Mouse (Mus musculus) right cerebral cortex, postnatal 14 days (tissue): ENCODE data around the gene Ddost.

ENCODE experiments used
- DNase-seq: peaks from one replicate; pipeline ENCODE4 v3.0.0; 2022

The Ddost gene

GRCm38 (mm10) chr4:138304340-138305104 lies at the start of gene Ddost:
Gene Ddost (plus strand): TSS chr4:138304730.
- DNase-seq = peak; percentile 97

DNA sequence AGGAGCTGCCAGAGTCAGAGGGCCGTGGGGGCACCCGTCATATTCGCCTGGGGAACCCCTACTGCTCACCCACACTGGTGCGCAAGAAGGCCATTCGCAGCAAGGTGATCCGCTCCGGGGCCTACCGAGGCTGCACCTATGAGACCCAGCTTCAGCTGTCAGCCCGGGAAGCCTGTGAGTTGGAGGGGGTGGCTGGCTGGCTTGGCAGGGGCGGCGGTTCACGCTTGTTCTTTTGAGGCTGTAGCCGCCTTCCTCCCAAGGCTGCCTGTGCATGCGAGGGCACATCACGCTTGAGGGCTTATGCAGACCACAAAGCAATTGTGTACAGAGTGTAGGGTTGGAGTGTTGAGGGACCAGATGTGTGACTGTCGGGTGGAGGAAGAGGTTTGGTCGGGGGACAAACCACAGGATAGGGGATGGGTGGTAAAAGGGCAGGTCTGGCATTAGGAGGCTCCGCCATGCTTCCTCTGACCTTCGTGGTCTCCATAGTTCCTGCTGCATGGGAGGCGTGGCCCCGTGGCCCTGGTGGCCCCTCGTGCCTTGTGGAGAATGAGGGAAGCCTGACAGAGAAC lies 47.3 kb upstream of the Ddost start:
- no peak for DNase-seq

- DNase-seq = no peak
Observed at GRCm38 (mm10) chr4:138258663-138259062, 45.9 kb upstream of the Ddost start.

GRCm38 (mm10) chr4:138259482-138259881 lies 45.0 kb upstream of the Ddost start:
- DNase-seq = peak; percentile 6

DNA sequence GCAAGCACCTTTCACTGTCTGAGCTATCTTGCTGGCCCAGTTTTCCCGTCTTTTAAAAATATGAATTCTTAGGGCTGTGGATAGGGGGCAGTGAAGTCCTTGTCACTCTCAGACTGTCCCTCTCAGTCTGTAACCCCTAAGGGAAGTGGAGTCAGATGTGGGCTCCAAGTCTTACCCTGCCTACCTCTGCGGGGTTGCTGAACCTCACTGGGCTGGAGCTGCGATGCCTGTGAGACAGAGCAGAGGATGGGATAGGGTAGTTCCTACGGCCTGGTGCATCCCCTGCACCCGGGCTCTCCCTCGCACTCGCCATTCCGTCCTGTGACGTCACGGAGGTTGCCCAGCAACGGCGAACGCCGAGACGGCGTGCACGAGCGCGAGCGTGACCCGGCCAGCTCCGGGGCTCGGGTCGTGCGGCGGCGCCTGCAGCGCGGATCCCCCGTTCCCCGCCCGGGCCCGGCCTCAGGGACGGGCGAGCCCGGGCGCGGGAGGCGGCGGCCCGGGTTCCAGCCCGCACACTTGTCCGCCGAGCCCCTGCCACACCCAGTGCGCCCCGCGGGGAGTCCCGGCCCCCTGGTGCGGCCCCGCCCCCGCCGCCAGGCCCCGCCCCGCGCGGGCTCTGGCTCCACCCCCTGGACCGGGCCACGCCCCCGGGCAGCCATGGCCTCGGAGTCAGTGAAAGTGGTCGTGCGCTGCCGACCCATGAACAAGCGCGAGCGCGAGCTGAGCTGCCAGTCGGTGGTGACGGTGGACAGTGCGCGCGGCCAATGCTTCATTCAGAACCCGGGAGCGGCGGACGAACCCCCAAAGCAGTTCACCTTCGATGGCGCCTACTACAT lies 42.5 kb upstream of the Ddost start:
- peak; percentile 92 for DNase-seq

- DNase-seq = no peak
Observed at GRCm38 (mm10) chr4:138267869-138268268, 36.7 kb upstream of the Ddost start.

GRCm38 (mm10) chr4:138272011-138272997 lies 32.2 kb upstream of the Ddost start:
- DNase-seq = peak; percentile 56

DNA sequence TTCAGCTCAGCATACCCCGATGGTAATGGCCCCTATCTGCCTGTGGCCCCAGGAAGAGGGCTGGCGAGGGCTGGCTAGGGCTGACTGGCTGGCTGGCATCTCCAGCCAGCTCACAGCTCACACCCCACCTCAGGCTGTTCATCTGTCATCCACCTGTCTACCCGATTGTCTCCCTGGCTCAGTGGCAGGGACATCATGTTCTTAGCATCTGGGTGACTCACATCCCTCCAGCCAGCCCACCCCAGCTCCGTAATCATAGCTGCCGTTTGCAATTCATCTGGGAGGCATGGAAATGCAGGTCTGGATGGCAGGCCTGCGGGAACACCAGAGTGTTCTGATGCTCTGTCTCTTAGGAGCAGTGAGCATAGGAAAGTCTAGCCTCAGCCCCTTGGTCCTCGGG lies 26.2 kb upstream of the Ddost start:
- no peak for DNase-seq

DNA sequence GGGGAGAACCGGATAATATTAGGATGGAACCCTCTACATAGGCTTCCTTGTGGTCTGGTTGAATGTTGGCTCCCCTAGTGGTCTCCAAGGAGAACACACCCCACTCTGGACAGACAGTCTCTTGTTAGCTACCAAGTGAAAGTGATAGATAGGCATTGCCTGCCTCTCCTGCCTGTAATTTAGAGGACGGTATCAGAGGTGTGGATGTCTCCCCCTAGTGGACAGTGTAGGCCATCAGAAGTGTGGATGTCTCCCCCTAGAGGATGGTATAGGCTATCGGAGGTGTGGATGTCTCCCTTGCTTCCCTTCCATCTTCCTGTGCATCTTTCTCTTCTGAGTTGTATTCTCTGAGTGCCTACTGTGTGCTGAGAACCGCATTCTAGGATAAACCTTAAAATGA lies 21.7 kb upstream of the Ddost start:
- peak; percentile 54 for DNase-seq

DNA sequence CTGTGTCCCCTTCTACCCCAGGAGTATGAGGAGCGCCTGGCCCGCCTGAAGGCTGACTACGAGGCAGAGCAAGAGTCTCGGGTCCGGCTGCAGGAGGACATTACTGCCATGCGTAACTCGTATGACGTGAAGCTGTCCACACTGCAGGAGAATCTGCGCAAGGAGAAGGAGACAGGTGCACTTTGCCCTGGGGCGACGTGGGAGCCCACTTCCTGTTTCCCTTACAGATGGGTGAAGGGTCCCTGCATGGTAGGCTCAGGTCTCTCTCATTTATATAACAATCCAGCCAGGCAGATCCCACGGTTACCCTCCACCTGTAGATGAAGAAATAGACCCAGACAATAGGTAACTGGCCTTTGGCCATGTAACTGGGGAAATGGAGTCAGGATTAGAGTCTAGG lies 18.1 kb upstream of the Ddost start:
- no peak for DNase-seq

DNA sequence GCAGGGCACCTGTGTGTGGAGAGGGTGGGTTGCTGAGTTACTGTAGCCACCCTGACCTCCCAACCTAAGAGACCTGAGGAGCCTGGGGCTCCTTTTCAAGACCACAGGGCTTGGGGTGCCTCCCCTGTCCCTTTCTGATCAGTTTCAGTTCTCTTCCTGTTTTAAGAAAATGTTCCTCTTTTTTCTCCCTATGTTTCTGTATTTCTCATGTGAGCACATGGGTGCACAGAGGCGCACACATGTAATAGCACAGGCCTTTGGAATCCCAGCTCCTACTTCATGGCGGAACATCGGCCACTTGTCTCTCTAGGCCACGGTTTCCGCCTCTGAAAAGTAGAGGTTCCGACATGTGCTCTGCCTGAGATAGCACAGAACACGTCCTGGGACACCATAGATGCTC lies 15.8 kb upstream of the Ddost start:
- no peak for DNase-seq

- no peak for DNase-seq
Observed at GRCm38 (mm10) chr4:138292028-138292427, 12.5 kb upstream of the Ddost start.

DNA sequence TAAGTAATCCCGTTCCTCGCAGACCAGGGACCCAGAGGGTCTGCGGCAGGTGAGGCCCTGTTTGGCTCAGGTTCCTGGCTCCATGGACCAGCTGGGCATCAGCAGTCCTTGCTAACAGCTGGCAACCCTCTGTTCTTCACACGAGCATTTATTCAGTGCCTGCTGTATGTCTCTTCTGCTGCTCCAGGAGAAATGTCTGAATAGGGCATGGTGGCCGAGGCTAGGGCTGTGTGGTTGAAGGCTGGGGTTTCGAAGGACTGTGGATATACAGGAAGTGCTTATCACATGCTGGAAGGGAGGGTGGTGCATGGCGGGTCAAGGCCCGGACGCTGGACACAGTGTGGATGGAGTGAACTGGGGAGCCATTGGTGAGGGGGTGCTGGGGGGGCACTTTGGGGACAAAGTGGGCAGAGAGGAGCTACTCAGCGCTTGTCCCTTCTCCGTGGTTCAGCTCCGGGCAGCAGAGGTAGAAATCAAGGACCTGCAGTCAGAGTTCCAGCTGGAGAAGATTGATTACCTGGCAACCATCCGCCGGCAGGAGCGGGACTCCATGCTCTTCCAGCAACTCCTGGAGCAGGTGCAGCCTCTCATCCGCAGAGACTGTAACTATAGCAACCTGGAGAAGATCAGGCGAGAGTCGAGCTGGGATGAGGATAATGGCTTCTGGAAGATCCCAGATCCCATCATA lies 11.1 kb upstream of the Ddost start:
- DNase-seq = no peak

GRCm38 (mm10) chr4:138293949-138294550 lies 10.5 kb upstream of the Ddost start:
- DNase-seq = no peak

DNA sequence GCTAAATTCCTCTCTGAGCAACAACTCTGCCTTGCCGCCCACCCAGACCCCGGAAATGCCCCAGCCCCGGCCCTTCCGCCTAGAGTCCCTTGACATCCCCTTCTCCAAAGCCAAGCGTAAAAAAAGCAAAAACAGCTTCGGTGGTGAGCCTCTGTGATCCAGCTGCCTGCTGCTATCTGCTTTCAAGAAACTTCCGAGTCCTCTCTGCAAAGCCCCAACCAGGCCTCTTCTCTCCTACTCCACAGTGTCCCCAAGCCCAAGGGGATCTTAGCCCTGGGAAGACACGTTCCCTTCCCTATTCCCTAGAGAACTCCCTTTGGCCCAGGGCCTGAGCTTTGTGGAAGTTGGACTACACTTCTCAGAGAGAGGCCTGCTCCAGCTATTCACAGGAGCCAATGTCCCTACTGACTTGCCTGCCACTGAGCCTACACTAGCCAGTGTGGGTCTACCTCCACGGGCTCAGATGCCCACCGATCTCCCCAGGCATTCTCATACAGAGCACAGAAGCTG lies 3.2 kb upstream of the Ddost start:
- no peak for DNase-seq

GRCm38 (mm10) chr4:138303011-138303410 lies 1.5 kb upstream of the Ddost start:
- no peak for DNase-seq

GRCm38 (mm10) chr4:138303742-138304141 lies 788 bp upstream of the Ddost start:
- DNase-seq = no peak

DNA sequence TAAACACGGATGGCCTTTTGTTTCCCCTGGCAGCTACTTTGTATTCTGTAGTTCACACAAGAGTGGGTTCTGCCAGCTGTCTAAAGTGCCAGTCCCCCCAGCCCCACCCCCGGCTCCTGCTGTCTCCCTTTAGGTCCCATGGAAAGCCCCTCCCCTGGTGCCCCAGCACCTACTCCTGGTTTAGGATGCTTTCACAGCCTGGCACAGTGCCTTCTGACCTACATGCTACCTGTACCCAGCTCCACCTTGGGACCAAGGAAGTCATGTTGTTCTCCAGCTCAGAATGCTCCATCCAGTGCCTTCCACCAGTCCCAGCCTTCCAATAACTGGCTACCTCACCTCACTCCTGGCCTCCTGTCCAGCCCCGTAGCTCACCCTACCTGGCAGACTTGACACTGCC lies 2.5 kb downstream of the Ddost start:
- DNase-seq = no peak

DNA sequence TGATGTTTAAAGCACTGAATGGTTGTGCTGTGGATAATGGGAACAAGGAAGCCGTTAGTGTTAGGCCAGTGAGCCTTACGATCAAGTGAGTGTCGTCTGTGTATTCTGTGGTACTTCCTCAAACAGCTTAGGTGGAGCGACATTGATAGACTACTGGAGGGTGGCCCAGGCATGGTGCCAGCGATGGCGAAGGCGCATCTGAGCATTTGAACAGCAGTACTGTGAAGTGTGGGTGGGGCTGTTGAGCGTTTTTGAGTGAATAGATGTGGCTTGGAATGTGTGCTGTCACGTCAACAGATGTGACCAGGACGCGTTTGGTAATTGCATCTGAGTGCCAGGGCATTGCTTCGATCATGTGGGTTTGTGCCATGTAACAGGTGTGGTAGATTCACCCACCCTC lies 3.2 kb downstream of the Ddost start:
- DNase-seq = no peak

DNA sequence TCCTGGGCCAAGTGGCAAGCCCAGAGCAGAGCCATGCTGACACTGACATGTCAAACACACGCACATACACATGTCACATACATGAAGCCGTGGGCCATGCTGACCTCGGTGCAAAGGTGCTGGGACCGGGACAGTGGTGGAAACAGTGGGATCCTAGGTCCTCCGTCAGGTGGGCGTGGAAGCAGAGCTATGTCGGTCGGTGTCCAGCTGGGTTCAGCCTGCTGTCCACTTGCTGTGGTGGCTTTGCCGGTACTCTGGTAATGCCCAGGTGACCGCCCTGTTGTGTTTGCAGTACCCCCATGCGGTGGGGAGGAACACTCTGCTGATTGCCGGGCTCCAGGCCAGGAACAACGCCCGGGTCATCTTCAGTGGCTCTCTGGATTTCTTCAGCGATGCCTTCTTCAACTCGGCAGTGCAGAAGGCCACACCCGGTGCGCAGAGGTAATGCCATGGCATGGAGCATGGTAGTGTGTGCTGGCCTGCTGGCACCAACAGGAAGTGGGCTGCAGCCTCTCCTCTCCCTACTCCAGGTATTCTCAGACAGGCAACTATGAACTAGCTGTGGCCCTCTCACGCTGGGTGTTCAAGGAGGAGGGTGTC lies 5.9 kb downstream of the Ddost start:
- DNase-seq = no peak

DNA sequence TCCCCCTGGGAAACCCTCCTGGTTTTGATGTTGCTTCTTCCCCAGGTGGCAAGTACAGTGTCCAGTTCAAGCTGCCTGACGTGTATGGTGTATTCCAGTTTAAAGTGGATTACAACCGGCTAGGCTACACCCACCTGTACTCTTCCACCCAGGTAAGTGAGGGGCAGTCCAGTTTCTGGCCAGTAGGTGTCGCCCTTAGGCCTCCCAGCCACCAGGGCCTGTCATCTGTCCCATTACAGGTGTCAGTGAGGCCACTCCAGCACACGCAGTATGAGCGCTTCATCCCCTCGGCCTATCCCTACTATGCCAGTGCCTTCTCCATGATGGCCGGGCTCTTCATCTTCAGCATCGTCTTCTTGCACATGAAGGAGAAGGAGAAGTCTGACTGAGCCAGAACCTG lies 7.1 kb downstream of the Ddost start:
- DNase-seq = no peak
